Mouse (Mus musculus): Measurements from ENCODE around the gene Loxl3. TPM values are rescaled to one million over a fixed set of nuclear protein-coding genes. Genes with fewer than 3 reads are reported as not detected.
A peak's percentile ranks its signal among the peaks of the same experiment; 100 is the strongest.

Gene Loxl3
- total RNA-seq, 2 experiments from 2014 or later, result 2.4 to 3.5 TPM

DNA sequence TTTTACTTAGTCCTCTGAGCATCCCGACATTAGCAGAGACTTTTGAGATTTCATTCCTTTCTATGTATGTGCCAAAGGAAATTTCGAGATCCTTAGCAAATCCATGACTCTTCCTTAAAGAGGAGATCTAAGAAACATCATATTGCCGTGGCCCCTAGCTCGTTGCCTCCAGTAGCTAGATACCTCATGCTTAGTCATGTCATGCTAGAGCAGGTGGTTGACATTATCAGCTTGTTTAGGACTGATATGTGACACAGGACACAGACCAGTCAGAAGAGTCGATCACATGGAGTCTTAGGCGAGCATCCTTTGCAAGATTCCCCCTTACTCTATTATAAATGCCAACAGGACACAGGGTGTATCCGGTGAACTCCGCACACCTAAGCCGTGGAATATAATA is 11.0 kb upstream of the Loxl3 start:
- TF ChIP-seq CTCF (conservative IDR thresholded peaks at IDR 0.05), result no peak
- Histone ChIP-seq H3K27ac (no peak overlapping the region), H3K4me3 (no peak overlapping the region)
- no peak for DNase-seq (ENCODE audit: low spot score in 2 of 2)

DNA sequence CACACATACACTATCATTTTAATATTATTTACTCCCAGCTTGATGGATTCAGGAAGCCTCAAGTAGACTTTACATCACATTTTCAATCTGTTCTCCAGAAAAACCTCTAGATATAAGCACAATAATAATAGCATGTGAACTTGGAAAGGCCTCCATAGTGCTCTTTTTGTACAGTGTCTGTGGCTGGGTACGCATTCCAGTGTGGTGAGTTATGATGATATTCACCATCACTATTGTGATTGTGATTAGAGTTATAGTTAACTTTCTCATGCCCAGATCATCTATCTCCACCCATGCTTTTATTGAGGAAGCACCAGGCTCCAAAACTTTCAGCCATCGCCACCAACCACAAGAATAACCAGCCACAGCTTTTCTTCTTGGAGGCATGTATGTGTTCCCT is 10.2 kb upstream of the Loxl3 start:
- no peak for DNase-seq (ENCODE audit: low spot score in 2 of 2)
- H3K27ac ChIP-seq, result no peak overlapping the region
- no peak for TF ChIP-seq CTCF (conservative IDR thresholded peaks at IDR 0.05)
- no peak overlapping the region for H3K4me3 ChIP-seq

DNA sequence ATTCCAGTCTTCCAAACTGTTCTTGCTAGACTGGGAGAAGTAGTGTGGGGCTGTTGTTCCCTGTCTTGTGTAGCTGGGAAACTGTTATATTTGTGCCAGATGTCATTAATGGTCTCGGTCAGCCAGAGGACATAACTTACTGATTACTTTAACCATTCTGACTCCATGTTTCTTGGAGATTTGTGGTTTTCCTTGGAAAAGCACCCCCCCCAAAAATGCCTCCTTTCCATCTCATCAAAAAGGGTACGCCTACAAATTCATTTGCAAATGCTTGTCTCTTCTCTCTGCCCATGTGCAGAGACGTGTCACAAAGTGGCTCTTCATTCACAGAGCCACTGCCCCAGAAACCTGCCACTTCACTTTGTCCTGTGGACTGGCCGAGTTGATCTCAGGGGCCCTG is 9.6 kb upstream of the Loxl3 start:
- no peak for DNase-seq (ENCODE audit: low spot score in 2 of 2)
- TF ChIP-seq CTCF (conservative IDR thresholded peaks at IDR 0.05), result no peak
- Histone ChIP-seq H3K27ac (no peak overlapping the region), H3K4me3 (no peak overlapping the region)

GRCm38 (mm10) chr6:83025221-83025620 is 8.8 kb upstream of the Loxl3 start:
- no peak for TF ChIP-seq CTCF (conservative IDR thresholded peaks at IDR 0.05)
- Histone ChIP-seq H3K27ac (no peak overlapping the region), H3K4me3 (no peak overlapping the region)
- no peak for DNase-seq (ENCODE audit: low spot score in 2 of 2)

DNA sequence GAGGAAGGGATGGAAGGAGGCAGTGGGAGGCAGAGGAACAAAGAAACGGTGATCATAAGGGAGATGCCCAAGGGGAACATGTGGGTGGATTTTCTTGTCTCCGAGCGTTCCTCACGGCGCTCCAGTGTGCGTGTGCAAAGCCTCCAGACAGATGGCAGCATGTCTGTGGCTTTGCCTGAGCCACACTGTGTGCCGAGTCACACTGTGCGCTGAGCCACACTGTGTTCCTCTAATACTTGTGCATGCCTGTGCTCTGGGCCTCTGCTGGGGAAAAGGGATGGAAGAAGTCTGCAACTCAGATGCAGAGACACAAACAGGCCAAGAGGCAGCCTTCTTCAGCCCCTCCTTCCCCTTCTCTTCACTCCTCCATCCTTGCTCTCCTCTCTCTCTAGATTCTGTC is 6.7 kb upstream of the Loxl3 start:
- H3K4me3 ChIP-seq, result no peak overlapping the region
- DNase-seq (ENCODE audit: low spot score in 2 of 2), result no peak
- 0 out of 2 replicates have a peak overlapping the region, but pooled peaks have one; percentile 4 for H3K27ac ChIP-seq
- no peak for TF ChIP-seq CTCF (conservative IDR thresholded peaks at IDR 0.05)

- TF ChIP-seq CTCF (conservative IDR thresholded peaks at IDR 0.05), result no peak
- Histone ChIP-seq H3K27ac (no peak overlapping the region), H3K4me3 (no peak overlapping the region)
- DNase-seq (ENCODE audit: low spot score in 2 of 2), result no peak
These were observed 6.3 kb upstream of the Loxl3 start for GRCm38 (mm10) chr6:83027706-83028105.

DNA sequence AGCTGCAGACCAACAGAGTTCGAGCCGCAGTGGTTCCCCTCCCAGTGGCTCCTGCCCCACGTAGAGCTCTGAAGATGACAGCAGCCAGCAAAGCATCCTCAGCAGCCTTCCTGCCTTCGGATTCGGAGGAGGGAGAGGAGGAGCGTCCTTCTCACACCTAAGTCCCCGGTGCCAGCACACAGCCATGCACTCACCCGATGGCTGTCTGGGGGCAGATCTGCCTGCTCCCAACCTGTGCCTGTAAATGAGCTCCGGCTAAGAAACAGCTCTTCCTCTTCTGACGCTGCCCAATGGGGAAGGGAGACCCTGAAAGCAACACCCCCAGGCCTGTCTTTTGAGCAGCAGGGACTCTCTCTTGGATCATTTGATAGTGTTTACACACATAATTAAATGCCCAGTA is 4.2 kb upstream of the Loxl3 start:
- no peak overlapping the region for H3K4me3 ChIP-seq
- H3K27ac ChIP-seq, result no peak overlapping the region
- DNase-seq (ENCODE audit: low spot score in 2 of 2), result no peak
- no peak for TF ChIP-seq CTCF (conservative IDR thresholded peaks at IDR 0.05)

DNA sequence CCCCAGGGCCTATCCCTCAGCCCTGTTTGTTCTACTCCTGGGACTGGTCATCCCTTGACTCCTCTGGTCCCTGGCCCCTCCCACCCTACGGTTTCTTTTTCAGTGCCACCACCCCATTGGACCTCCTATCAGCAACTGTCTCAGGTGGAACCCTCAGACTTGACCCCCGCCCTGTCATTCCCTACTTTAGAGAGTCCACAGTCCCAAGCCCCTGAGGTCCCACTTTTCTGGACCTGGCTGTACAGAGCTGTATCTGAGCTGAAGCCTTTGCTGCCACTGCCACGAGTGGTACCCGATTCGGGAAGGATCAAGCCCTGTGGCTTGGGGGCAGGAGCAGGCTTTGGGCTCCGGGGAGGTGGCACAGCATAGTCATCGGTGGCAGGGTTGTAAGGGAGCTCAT is 2.9 kb upstream of the Loxl3 start:
- no peak for DNase-seq (ENCODE audit: low spot score in 2 of 2)
- Histone ChIP-seq H3K27ac (no peak overlapping the region), H3K4me3 (no peak overlapping the region)
- no peak for TF ChIP-seq CTCF (conservative IDR thresholded peaks at IDR 0.05)

DNA sequence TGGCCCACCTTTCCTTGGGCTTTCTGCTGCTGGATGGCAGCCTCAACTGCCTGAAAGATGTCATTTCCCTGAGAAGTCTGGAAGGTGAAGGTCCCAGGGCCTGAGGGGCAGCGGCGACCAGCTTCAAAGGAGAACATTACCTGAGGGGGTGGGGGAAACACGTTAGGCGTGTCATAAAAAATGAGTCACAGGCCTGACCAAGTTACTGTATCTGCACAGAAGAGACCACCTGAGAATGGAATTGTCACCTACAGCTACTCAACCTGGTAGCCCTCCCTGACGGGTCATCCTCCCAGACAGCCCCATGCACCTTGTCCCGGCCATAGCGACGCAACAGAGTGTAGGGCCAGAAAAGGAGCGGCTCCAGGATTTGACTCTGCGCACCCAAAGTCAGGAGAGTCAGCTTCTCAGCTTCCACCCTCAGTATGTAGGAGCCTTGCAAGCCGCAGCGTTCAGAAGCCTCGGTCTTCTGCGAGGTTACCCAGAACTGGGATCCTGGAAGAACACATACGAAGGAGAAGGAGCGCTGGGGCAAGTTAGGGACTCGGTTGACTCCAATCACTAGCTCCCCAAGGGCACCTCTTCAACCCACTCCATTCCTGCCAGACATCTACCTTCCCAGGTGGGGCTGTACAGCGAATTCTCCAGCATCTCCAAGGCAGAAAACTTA is 1.9 kb upstream of the Loxl3 start:
- Histone ChIP-seq H3K4me3 (peak overlapping the region; percentile 60), H3K27ac (no peak overlapping the region)
- no peak for DNase-seq (ENCODE audit: low spot score in 2 of 2)
- no peak for TF ChIP-seq CTCF (conservative IDR thresholded peaks at IDR 0.05)

GRCm38 (mm10) chr6:83032769-83033191 is 1.2 kb upstream of the Loxl3 start:
- H3K4me3 ChIP-seq, result peak overlapping the region; percentile 60
- peak overlapping the region; percentile 68; the same call in 1 of the 2 replicates for H3K27ac ChIP-seq
- no peak; the same call in 1 of the 2 replicates for TF ChIP-seq CTCF (conservative IDR thresholded peaks at IDR 0.05)
- no peak for DNase-seq (ENCODE audit: low spot score in 2 of 2)

DNA sequence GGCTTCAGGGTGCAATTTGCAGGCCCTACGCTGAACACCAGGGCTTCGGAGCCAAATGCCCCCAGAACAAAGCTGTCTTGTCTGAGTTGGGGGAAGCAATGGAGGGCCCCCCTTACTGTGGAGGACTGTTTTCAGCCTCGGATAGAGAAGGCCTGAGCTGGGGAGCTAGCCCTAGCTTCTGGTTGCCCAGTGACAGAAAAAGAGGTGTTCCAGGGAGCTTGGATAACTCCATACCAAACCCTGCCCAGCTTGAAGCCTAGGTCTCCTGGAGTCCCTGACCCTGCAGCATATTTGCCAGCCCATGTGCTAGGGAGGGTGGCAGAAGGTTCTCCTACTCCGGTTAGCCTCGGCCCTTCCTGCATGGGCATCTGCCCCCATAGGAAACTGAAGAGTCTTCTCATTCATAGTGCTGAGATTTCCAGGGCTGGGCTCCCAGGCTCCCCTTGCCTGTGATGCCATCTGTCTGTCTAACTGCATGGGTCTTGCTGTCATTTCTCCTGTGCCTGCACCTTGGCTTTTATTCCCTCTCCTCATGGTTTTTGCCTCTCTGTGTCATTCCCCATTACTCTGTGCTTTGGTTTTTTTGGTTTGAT is 586 bp downstream of the Loxl3 start:
- Histone ChIP-seq H3K27ac (peak overlapping the region; percentile 68), H3K4me3 (peak overlapping the region; percentile 60)
- DNase-seq (ENCODE audit: low spot score in 2 of 2), result no peak
- no peak for TF ChIP-seq CTCF (conservative IDR thresholded peaks at IDR 0.05)

DNA sequence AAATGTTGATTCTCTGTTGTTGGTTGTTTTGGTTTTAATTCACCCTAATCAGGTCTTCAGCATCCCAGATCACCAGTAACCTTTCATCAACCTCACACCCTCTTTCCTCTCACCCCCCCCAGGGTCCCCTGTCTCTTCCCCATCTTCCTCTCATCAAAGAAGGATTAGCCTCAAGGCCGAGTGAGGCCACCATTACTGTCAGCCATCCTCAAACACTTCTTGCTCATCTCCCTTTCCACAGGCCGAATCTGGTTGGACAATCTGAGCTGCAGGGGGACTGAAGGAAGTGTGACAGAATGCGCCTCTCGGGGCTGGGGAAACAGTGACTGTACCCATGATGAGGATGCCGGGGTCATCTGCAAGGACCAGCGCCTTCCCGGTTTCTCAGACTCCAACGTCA is 3.2 kb downstream of the Loxl3 start:
- Histone ChIP-seq H3K4me3 (no peak overlapping the region), H3K27ac (no peak overlapping the region)
- no peak for TF ChIP-seq CTCF (conservative IDR thresholded peaks at IDR 0.05)
- DNase-seq (ENCODE audit: low spot score in 2 of 2), result no peak

DNA sequence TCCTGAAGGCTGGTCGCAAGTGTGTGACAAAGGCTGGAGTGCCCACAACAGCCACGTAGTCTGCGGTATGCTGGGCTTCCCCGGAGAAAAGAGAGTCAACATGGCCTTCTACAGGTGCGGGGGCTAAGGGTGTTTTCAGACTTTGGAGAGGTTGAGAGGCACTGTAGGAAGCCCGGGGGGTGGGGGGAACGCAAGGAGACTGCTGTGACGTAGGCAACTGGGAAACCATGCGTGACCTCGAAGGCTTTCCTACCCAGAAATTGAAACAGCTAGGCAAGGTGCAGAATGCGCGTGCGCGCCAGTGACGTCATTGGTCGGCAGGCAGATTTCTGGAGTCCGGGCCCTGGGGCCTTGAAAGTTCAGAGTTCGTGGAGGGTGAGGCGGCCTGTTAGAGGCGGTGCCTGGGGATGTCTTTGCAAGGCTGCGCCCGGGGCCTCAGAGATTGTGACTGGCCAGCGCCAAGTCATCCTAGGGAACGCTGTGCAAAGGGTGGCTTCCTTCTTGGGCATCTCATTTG is 4.6 kb downstream of the Loxl3 start:
- TF ChIP-seq CTCF (conservative IDR thresholded peaks at IDR 0.05), result no peak
- peak overlapping the region; percentile 33 for H3K4me3 ChIP-seq
- DNase-seq (ENCODE audit: low spot score in 2 of 2), result peak; percentile 84 to 90
- H3K27ac ChIP-seq, result no peak overlapping the region; the same call in 1 of the 2 replicates

GRCm38 (mm10) chr6:83040601-83041000 is 6.6 kb downstream of the Loxl3 start:
- Histone ChIP-seq H3K27ac (no peak overlapping the region), H3K4me3 (no peak overlapping the region)
- TF ChIP-seq CTCF (conservative IDR thresholded peaks at IDR 0.05), result no peak
- DNase-seq (ENCODE audit: low spot score in 2 of 2), result no peak
